Comparison of ENCODE assay signal across 22 mouse cellular contexts in the genomic region with DNA sequence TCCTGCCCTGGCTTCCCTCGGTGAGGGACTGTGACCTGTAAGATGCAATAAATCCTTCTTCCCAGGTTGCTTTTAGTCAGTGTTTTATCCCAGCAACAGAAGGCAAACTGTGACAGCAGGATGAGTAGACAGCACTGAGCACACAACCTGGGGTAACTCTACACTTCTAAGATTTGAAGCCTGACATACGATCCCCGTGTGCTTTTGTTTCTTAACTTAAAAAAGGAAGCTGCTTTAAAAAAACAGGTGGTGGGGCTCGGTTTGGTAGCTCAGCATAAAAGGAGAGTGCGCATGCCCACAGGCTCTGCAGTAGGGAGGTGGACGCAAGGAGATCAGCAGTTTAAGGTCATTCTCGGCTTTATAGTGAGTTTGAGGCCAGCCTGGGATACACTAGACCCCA. TPM values are rescaled to one million over a fixed set of nuclear protein-coding genes. Genes with fewer than 3 reads are reported as not detected.
A peak's percentile ranks its signal among the peaks of the same experiment; 100 is the strongest.
DNase-seq lines count a peak whose midpoint lies in the region; ATAC-seq and TF ChIP-seq lines count a peak whose summit lies in the region.
"Had no signal": no experiment of that assay in that cellular context is flagged by ENCODE, and none has a peak within 500 bp of the region (broad histone marks: within the 10 kb centered on the region; RNA-seq: fewer than 3 reads in every experiment).

No protein-coding gene starts in this region.

- H3K36me3 ChIP-seq in kidney, embryonic 14.5 days (ENCODE audit: control insufficient read depth, insufficient read depth, low read length) = peaks cover 49% of the 10 kb centered on the region
- peaks cover 21% of the 10 kb centered on the region for H3K36me3 ChIP-seq in kidney, postnatal 0 days (ENCODE audit: insufficient read depth, low read length)
- H3K36me3 ChIP-seq in embryonic facial prominence, embryonic 15.5 days = peaks cover 61% of the 10 kb centered on the region

- TF ChIP-seq CTCF in kidney, postnatal 0 days (IDR thresholded peaks at IDR 0.05; ENCODE audit: low read depth) = no peak

- WGBS in kidney, embryonic 14.5 days = 30% methylated on average over 7 of the region's 7 CpGs
- WGBS in kidney, postnatal 0 days = 32% methylated on average over 7 of the region's 7 CpGs
- 62% methylated on average over 7 of the region's 7 CpGs for WGBS in embryonic facial prominence, embryonic 15.5 days

- H3K27ac ChIP-seq in kidney, embryonic 14.5 days (ENCODE audit: low read depth, low read length) = no peak overlapping the region; the same call in 1 of the 2 replicates
- no peak overlapping the region for H3K27ac ChIP-seq in kidney, postnatal 0 days
- 0 out of 2 replicates have a peak overlapping the region, but pooled peaks have one; percentile 17 for H3K27ac ChIP-seq in embryonic facial prominence, embryonic 15.5 days (replicated peaks)
- H3K27ac ChIP-seq: embryonic facial prominence, embryonic 13.5 days; gastrocnemius, adult 2 months; hindbrain, embryonic 12.5 days; hindbrain, embryonic 15.5 days had no signal

- H3K4me2 ChIP-seq in kidney, embryonic 14.5 days (replicated peaks; ENCODE audit: low read depth, low read length) = no peak overlapping the region
- H3K4me2 ChIP-seq in kidney, postnatal 0 days (ENCODE audit: low read length) = no peak overlapping the region
- no peak overlapping the region for H3K4me2 ChIP-seq in embryonic facial prominence, embryonic 15.5 days (replicated peaks)
- H3K4me2 ChIP-seq: embryonic facial prominence, embryonic 13.5 days; heart, embryonic 11.5 days; hindbrain, embryonic 12.5 days; hindbrain, embryonic 15.5 days had no signal

- H3K4me3 ChIP-seq in kidney, embryonic 14.5 days (ENCODE audit: low read length) = no peak overlapping the region
- no peak overlapping the region for H3K4me3 ChIP-seq in kidney, postnatal 0 days (replicated peaks; ENCODE audit: low read depth, low read length)
- no peak overlapping the region for H3K4me3 ChIP-seq in embryonic facial prominence, embryonic 15.5 days (replicated peaks)
- H3K4me3 ChIP-seq: embryonic facial prominence, embryonic 13.5 days; gastrocnemius, adult 2 months; hindbrain, embryonic 12.5 days; hindbrain, embryonic 15.5 days had no signal

- no peaks in the 10 kb centered on the region for H3K27me3 ChIP-seq in kidney, embryonic 14.5 days (ENCODE audit: control insufficient read depth, insufficient read depth, low read length)
- H3K27me3 ChIP-seq in kidney, postnatal 0 days (ENCODE audit: insufficient read depth, low read length) = no peaks in the 10 kb centered on the region
- H3K27me3 ChIP-seq in embryonic facial prominence, embryonic 15.5 days = no peaks in the 10 kb centered on the region
- H3K27me3 ChIP-seq: embryonic facial prominence, embryonic 13.5 days; hindbrain, embryonic 12.5 days; hindbrain, embryonic 15.5 days had no signal

- no peaks in the 10 kb centered on the region for H3K9me3 ChIP-seq in kidney, embryonic 14.5 days (ENCODE audit: control insufficient read depth, low read length)
- H3K9me3 ChIP-seq in kidney, postnatal 0 days (replicated peaks; ENCODE audit: low read length) = no peaks in the 10 kb centered on the region
- H3K9me3 ChIP-seq in embryonic facial prominence, embryonic 15.5 days (replicated peaks) = no peaks in the 10 kb centered on the region
- H3K9me3 ChIP-seq: embryonic facial prominence, embryonic 13.5 days; G1E; hindbrain, embryonic 12.5 days; hindbrain, embryonic 15.5 days had no signal

- no peak overlapping the region for H3K9ac ChIP-seq in kidney, embryonic 14.5 days (ENCODE audit: low read depth, low read length)
- no peak overlapping the region for H3K9ac ChIP-seq in kidney, postnatal 0 days (ENCODE audit: low read depth, low read length)
- H3K9ac ChIP-seq in embryonic facial prominence, embryonic 15.5 days = no peak overlapping the region
- H3K9ac ChIP-seq: embryonic facial prominence, embryonic 13.5 days; forebrain, postnatal 0 days; hindbrain, embryonic 12.5 days; hindbrain, embryonic 15.5 days had no signal

- DNase-seq in kidney, adult 9 months = no peak
- DNase-seq in kidney, postnatal 0 days (ENCODE audit: low spot score) = peak; percentile 65
- no peak for DNase-seq in kidney, postnatal 36 days
- DNase-seq in spleen, postnatal 10 days (ENCODE audit: low spot score in 2 of 2) = no peak
- DNase-seq: adrenal gland, adult 2 months; adrenal gland, postnatal 14 days; cerebellum, adult 11 months; cerebellum, adult 2 months; cerebellum, adult 9-11 months; cerebellum, postnatal 25 days; forebrain, postnatal 0 days; gastrocnemius, adult 2 months; gastrocnemius, postnatal 14 days; heart, adult 11 months had no signal

- ATAC-seq in kidney, embryonic 14.5 days (ENCODE audit: low FRiP score, low TSS enrichment) = 0 out of 2 replicates have a peak, but pooled peaks have one; percentile 8
- no peak for ATAC-seq in kidney, postnatal 0 days (replicated peaks; ENCODE audit: low FRiP score, low read depth)
- no peak for ATAC-seq in embryonic facial prominence, embryonic 15.5 days (ENCODE audit: insufficient number of reproducible peaks, low FRiP score, low TSS enrichment, low read depth)
- ATAC-seq: forebrain, embryonic 14.5 days; forebrain, postnatal 0 days had no signal

- H3K4me1 ChIP-seq in kidney, embryonic 14.5 days (ENCODE audit: control insufficient read depth, insufficient read depth, low read length) = peaks cover 9% of the 10 kb centered on the region
- H3K4me1 ChIP-seq in kidney, postnatal 0 days (replicated peaks; ENCODE audit: insufficient read depth, low read length) = 0 out of 2 replicates have a peak, but pooled peaks cover 3% of the 10 kb centered on the region
- H3K4me1 ChIP-seq in embryonic facial prominence, embryonic 15.5 days = peaks cover 3% of the 10 kb centered on the region; the same call in 1 of the 2 replicates
- H3K4me1 ChIP-seq: hindbrain, embryonic 12.5 days; hindbrain, embryonic 15.5 days had no signal

RNA-seq across cellular contexts. Expression of gene Crlf3, which starts 28.3 kb away (rescaled TPM):
- polyA plus RNA-seq in kidney, embryonic 14.5 days (2014; fragmentation: Nextera tagmentation; extraction: Ambion mirVana) = 36.9 and 48.2 TPM in 2 replicates
- polyA plus RNA-seq in kidney, postnatal 0 days (2015; fragmentation: Nextera tagmentation; extraction: Ambion mirVana) = 26.5 and 26.9 TPM in 2 replicates
- 40.7 and 46.0 TPM in 2 replicates for polyA plus RNA-seq in embryonic facial prominence, embryonic 15.5 days (2015; fragmentation: Nextera tagmentation; extraction: Ambion mirVana)

RNA-seq across cellular contexts. Expression of gene Atad5, which starts 36.7 kb away (rescaled TPM):
- 12.3 and 15.8 TPM in 2 replicates for polyA plus RNA-seq in kidney, embryonic 14.5 days (2014; fragmentation: Nextera tagmentation; extraction: Ambion mirVana)
- 4.9 and 6.0 TPM in 2 replicates for polyA plus RNA-seq in kidney, postnatal 0 days (2015; fragmentation: Nextera tagmentation; extraction: Ambion mirVana)
- 8.5 and 9.3 TPM in 2 replicates for polyA plus RNA-seq in embryonic facial prominence, embryonic 15.5 days (2015; fragmentation: Nextera tagmentation; extraction: Ambion mirVana)

RNA-seq across cellular contexts. Expression of gene Suz12, which starts 59.5 kb away (rescaled TPM):
- polyA plus RNA-seq in kidney, embryonic 14.5 days (2014; fragmentation: Nextera tagmentation; extraction: Ambion mirVana) = 32.4 and 36.5 TPM in 2 replicates
- 14.5 and 15.2 TPM in 2 replicates for polyA plus RNA-seq in kidney, postnatal 0 days (2015; fragmentation: Nextera tagmentation; extraction: Ambion mirVana)
- polyA plus RNA-seq in embryonic facial prominence, embryonic 15.5 days (2015; fragmentation: Nextera tagmentation; extraction: Ambion mirVana) = 18.0 and 18.1 TPM in 2 replicates
